Mouse (Mus musculus) liver, embryonic 18 days (tissue): Measurements from ENCODE around the gene Pex13. TPM values are rescaled to one million over a fixed set of nuclear protein-coding genes. Genes with fewer than 3 reads are reported as not detected.

Experiments
- polyA plus RNA-seq: library from polyadenylated mRNA; depleted of rRNA; stranded (reverse); fragments of >200 nt; gene quantifications from 2 replicates; pipeline ENCODE4 v1.2.3, GENCODE M21; 2012; rRNA removed

The Pex13 gene
- 7.4 and 8.1 TPM in 2 replicates for polyA plus RNA-seq

DNA sequence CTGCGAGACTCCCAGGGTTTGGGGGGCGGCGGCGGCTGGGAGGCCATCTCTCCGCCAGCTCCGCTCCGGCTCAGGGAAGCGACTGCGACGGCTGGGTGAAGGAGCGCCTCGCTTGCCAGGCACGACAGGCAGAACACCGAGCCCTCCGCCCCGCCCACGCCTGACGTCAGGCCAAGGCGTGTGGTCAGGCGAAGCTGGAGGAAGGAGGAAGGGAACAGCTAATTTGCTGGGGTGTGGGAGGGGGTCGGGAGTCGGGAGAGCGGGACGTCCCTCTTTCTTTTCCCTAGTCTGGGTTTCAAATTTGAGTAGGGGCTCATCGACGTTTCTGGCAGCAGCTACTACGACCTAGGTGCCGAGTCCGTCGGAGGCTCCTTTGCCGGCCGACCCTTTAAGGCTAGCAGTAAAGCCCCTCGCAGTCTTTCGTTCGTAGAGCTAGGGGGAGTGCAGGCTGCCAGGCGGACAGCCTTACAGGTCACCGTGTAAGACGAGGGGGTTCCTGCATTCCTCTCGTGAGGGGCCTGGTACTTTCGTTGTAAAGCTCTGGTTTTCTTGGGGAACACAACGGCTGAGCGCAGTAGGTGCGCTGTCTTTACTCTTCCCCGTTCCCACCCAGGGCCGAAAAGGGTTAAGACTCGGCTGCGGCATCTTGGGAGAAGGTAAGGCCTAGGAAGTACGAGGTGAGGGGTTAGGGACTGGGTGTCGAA lies at the start of gene Pex13:
Gene Pex13 (minus strand): TSS at position 162 of the 704 bp plus-strand sequence.

DNA sequence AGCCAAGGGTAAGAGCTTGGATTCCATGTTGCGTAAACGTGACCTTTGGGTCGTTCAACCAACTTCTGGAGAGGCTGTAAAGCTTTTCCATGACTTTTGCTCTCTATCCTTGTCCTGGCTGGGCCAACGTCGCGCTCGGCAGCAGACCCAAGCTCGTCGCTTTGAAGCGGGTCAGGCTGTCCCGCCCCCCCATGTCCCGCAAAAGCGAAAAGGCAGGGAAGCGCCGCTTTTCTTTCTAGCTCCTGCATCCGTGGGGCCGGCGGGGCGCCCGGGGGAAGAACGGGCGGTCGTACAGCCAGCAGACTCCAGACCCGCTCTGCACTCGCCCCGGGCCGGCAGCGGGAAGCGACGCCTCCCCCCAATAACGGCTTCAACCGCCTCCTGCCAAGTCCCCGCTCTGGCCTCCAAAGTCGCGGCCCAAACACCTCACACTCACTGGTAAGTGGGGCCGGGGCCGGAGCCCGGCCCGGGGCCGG lies 410 bp downstream of the Pex13 start, which contains the start of gene Pus10:
Gene Pus10 (plus strand): TSS at position 364 of the 476 bp plus-strand sequence.

DNA sequence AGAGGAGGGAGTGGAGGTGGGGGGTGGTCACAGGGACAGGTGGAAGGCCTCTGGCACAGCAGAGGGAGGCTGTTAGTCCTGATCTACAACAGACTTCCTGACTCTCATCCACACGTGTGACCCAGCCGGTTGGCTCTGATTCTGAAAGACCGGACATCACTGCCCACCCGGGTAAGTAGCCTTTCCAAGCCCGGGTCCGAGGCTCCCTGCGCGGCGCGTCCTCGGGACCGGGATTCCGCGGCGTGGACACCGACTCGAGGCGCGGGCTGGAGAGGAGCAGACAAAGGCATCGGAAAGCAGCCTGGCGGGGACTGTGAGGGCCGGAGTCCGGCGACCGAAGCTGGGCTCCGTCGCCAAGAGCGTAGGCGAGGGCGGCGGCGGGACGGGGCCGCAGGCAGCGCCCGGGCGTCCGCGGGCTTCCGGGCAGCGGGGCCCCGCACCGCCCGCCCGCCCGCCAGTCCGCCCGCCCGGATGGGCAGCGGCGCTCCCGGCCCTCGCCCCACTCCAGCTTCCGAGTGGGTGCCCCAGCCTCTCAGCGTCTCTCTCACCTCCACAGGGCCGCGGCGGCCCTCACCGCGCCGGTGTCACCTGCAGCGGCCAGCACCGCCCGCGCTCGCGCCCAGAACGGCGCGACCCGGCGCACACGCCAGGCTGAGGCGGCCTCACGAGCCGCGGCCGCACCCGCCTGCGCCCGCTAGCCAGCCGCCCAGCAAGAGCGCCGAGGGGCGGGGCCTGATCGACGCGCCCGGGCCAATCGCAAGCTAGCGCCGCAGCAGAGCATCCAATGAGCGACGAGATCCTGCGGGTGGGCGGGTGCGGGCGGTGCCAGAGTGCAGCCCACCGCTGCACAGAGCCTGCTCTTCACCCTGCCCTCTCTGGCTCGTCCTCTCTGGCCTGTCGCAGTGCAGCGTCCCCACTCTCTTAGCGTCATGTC lies 32.5 kb downstream of the Pex13 start, which contains the start of gene 0610010F05Rik:
Gene 0610010F05Rik (minus strand): TSS at position 695 of the 934 bp plus-strand sequence.

Other genes with a start within 250 kb of the Pex13 start
- gene Ahsa2, start 167.9 kb downstream of the Pex13 start, polyA plus RNA-seq: 18.4 and 20.3 TPM in 2 replicates
- 0.03 TPM in 1 of 2 replicates, not detected in the other for gene 1700093K21Rik, start 144.8 kb downstream of the Pex13 start, polyA plus RNA-seq
- 2.6 and 2.8 TPM in 2 replicates for gene 0610010F05Rik, start 32.3 kb downstream of the Pex13 start, polyA plus RNA-seq
- gene Pus10, start 285 bp downstream of the Pex13 start, polyA plus RNA-seq: 6.0 TPM in 2 replicates
- gene Rel, start 105.0 kb upstream of the Pex13 start, polyA plus RNA-seq: 1.1 and 1.2 TPM in 2 replicates
- gene Papolg, start 229.3 kb upstream of the Pex13 start, polyA plus RNA-seq: 2.7 and 3.2 TPM in 2 replicates